In genomic region chr11:54860256-54861038, GRCm38 (mm10) we compare ENCODE assay signal across 1 mouse cellular context.
TF ChIP-seq lines count a peak whose summit lies in the region.

Lyrm7 (minus strand) TSS chr11:54860916.

TF ChIP-seq in CH12.LX, 34 proteins besides CTCF, POLR2A, EP300 and RAD21 (continued from another document):
- TF ChIP-seq ZMIZ1 (IDR thresholded peaks at IDR 0.05; ENCODE audit: low read depth, low read length) (peak; percentile 94), ELF1 (IDR thresholded peaks at IDR 0.05; ENCODE audit: low read depth, low read length) (peak; percentile 95), NRF1 (IDR thresholded peaks at IDR 0.05; ENCODE audit: low read depth, low read length) (peak; percentile 79), SIN3A (IDR thresholded peaks at IDR 0.05; ENCODE audit: low read length) (peak; percentile 56), MAX (IDR thresholded peaks at IDR 0.05; ENCODE audit: low read length) (peak; percentile 68), NELFE (IDR thresholded peaks at IDR 0.05; ENCODE audit: low read depth, low read length) (peak; percentile 95), CHD2 (IDR thresholded peaks at IDR 0.05; ENCODE audit: low read length) (peak; percentile 99), SMC3 (IDR thresholded peaks at IDR 0.05; ENCODE audit: low read depth, low read length) (no peak; the same call in 1 of the 2 replicates), HCFC1 (IDR thresholded peaks at IDR 0.05; ENCODE audit: low read depth, low read length) (peak; percentile 89), KAT2A (IDR thresholded peaks at IDR 0.05; ENCODE audit: insufficient replicate concordance, low read length) (peak; percentile 84; the same call in 1 of the 2 replicates), JUN (IDR thresholded peaks at IDR 0.05; ENCODE audit: insufficient read depth, low read depth, low read length) (0 out of 2 replicates have a peak, but pooled peaks have one; percentile 14), TBP (conservative IDR thresholded peaks at IDR 0.05; ENCODE audit: low read depth, low read length) (peak; percentile 55; the same call in 1 of the 2 replicates), MEF2A (IDR thresholded peaks at IDR 0.05; ENCODE audit: borderline replicate concordance, low read depth, low read length) (peak; percentile 72; the same call in 1 of the 2 replicates), CHD1 (IDR thresholded peaks at IDR 0.05; ENCODE audit: low read depth, low read length) (peak; percentile 95; the same call in 1 of the 2 replicates), ZKSCAN1 (IDR thresholded peaks at IDR 0.05; ENCODE audit: borderline replicate concordance, low read depth, low read length) (no peak)
